Mouse (Mus musculus) forebrain, embryonic 16.5 days (tissue): ENCODE measurements at regions not wholly inside any gene's neighbourhood (a gene's known extent, or its start where the extent isn't known, plus 50 kb on each side); places are given as distances from the start of the nearest gene placed in this dataset.
"Not testable (repeated sequence)": the region's sequence is repeated elsewhere in the genome, so short reads cannot be mapped to it uniquely, and the experiment has no call there.

Experiments used
- ATAC-seq: fragments of 200-750 bp; cut with Nextera tagmentation; 2 replicates; pipeline ENCODE4 v1.8.0; 2017; ENCODE audit warnings: mild to moderate bottlenecking, moderate library complexity
- H3K27ac ChIP-seq: fragments of 300-500 bp; sonication (generic); 2 replicates; pipeline ENCODE4 v1.5.1; 2014; ENCODE audit warnings: low read length, control low read depth
- H3K27me3 ChIP-seq: fragments of 300-500 bp; sonication (generic); replicated peaks from 2 replicates; pipeline ENCODE4 v1.6.1; 2014; ENCODE audit warnings: low read length; ENCODE audit not compliant: control insufficient read depth, insufficient read depth
- H3K36me3 ChIP-seq: fragments of 300-500 bp; sonication (generic); 2 replicates; pipeline ENCODE4 v1.6.1; 2014; ENCODE audit not compliant: control insufficient read depth, insufficient read depth
- H3K4me1 ChIP-seq: fragments of 300-500 bp; sonication (generic); replicated peaks from 2 replicates; pipeline ENCODE4 v1.6.1; 2014; ENCODE audit warnings: low read length; ENCODE audit not compliant: control insufficient read depth, insufficient read depth
- H3K4me2 ChIP-seq: fragments of 300-500 bp; sonication (generic); 2 replicates; pipeline ENCODE4 v1.6.1; 2014; ENCODE audit warnings: mild to moderate bottlenecking, low read length, control low read depth
- H3K4me3 ChIP-seq: fragments of 300-500 bp; sonication (generic); replicated peaks from 2 replicates; pipeline ENCODE4 v1.5.1; 2014; ENCODE audit warnings: mild to moderate bottlenecking, low read length, control low read depth
- H3K9ac ChIP-seq: fragments of 300-500 bp; sonication (generic); replicated peaks from 2 replicates; pipeline ENCODE4 v1.6.1; 2014; ENCODE audit warnings: low read depth, low read length, control low read depth
- H3K9me3 ChIP-seq: fragments of 300-500 bp; sonication (generic); 2 replicates; pipeline ENCODE4 v1.6.1; 2016; ENCODE audit warnings: low read length; ENCODE audit not compliant: control insufficient read depth
- WGBS: fragments of 180-500 bp; shearing (Covaris S2); extraction: QIAGEN DNeasy Blood & Tissue Kit; methylation state at CpG from one replicate; pipeline ENCODE4 v1.1.7; 2014; 5-methylcytosine and 5-hydroxymethylcytosine counted together

GRCm38 (mm10) chr5:16937840-16938239 is 146.2 kb downstream of the Gm28710 start:
- ATAC-seq: peak; percentile 82
- Histone ChIP-seq H3K9ac (no peak overlapping the region), H3K27me3 (no peaks in the 10 kb centered on the region), H3K9me3 (no peaks in the 10 kb centered on the region), H3K36me3 (no peaks in the 10 kb centered on the region), H3K4me1 (no peaks in the 10 kb centered on the region), H3K4me2 (no peak overlapping the region), H3K4me3 (no peak overlapping the region), H3K27ac (no peak overlapping the region)
- 55% methylated on average over 1 of the region's 1 CpGs for WGBS

DNA sequence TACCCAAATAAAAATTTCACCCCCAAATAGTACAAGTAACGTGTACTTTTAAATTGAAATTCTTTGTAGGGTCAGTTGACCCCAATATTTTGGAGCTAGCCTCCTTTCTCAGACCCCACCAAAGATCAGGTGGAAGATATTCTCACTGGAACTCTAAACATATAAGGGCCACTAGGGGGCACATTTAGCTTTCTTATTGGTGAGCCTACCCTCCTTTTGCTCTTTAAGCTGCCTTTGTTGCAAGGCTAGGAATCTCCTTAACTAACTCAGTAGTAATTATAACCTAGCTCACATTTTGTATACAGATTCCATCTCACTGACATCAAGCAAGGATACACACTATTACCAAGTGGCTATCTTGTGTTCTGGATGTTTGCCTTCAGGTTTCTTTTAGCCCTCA is 155.8 kb downstream of the Gm28710 start:
- Histone ChIP-seq H3K4me3 (no peak overlapping the region), H3K36me3 (no peaks in the 10 kb centered on the region), H3K9me3 (no peaks in the 10 kb centered on the region), H3K27me3 (no peaks in the 10 kb centered on the region), H3K27ac (no peak overlapping the region), H3K4me1 (no peaks in the 10 kb centered on the region), H3K4me2 (no peak overlapping the region), H3K9ac (no peak overlapping the region)
- peak; percentile 85 for ATAC-seq
- WGBS: 19% methylated on average over 1 of the region's 1 CpGs

- Histone ChIP-seq H3K4me1 (no peaks in the 10 kb centered on the region), H3K4me3 (no peak overlapping the region), H3K4me2 (no peak overlapping the region), H3K9ac (no peak overlapping the region), H3K9me3 (no peaks in the 10 kb centered on the region), H3K27me3 (no peaks in the 10 kb centered on the region), H3K27ac (peak overlapping the region; percentile 23; the same call in 1 of the 2 replicates), H3K36me3 (no peaks in the 10 kb centered on the region)
- WGBS: 44% methylated on average over 4 of the region's 4 CpGs
- peak; percentile 80 for ATAC-seq
These were observed 176.1 kb downstream of the Gm28710 start for GRCm38 (mm10) chr5:16967735-16968134.

DNA sequence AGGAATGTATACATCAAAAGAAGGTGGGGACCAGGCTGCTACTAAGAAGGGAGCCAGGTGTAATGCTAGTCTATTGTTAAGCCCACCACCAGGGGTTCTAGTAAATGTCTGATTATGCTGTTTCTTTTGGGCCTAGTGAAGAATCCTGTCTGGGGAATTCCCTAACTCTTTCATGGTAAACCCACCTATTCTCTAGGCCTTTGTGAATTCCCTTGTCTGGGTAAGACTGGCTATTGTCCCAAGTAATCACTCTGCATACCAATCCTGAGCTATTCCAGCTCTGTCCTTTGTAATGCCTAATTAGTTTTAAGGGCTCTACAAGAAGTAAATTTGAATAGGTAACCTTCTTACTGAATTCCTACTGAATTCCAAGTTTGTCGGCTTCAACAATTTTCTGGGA is 177.2 kb downstream of the Gm28710 start:
- H3K9me3 ChIP-seq, H3K4me3 ChIP-seq, H3K9ac ChIP-seq, H3K4me2 ChIP-seq, H3K36me3 ChIP-seq, H3K4me1 ChIP-seq, H3K27ac ChIP-seq, ATAC-seq, H3K27me3 ChIP-seq: not testable (repeated sequence)
- WGBS: 0% methylated on average over 1 of the region's 1 CpGs

DNA sequence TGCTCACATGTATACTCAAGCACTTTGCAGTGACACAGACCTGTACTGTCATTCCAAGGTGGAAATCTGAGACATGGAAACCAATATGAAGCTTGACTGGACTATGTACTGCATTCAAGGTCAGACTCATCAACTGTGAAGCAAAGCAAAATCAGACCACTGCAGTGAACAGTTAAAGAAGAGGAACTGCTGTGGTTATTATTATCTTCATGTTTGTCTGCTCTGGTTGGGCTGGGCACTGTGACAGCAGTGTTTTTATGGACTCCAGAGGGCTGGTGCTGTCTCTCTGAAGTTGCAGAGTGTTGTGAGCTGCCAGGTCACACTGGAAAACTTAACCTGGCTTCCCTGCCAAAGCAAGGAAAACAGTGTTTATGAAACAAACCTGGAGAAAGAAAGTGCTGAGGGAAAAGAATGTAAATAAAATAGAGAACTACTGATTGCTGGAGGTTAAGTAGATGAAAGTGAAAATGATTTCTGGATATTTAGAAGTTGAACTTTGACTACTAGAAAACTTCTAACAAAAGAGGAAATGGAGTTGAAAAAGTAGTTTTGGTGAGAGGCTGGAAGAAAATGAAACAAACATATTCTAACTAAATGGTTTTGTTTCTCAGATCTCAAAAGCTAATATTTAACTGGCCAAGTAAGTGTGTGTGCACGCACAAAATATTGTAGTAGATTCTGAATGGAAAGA is 181.7 kb downstream of the Gm28710 start:
- Histone ChIP-seq H3K36me3 (no peaks in the 10 kb centered on the region), H3K27me3 (no peaks in the 10 kb centered on the region), H3K4me2 (no peak overlapping the region), H3K27ac (no peak overlapping the region), H3K4me3 (no peak overlapping the region), H3K4me1 (no peaks in the 10 kb centered on the region), H3K9me3 (no peaks in the 10 kb centered on the region), H3K9ac (no peak overlapping the region)
- 88% methylated on average over 1 of the region's 1 CpGs for WGBS
- no peak for ATAC-seq

DNA sequence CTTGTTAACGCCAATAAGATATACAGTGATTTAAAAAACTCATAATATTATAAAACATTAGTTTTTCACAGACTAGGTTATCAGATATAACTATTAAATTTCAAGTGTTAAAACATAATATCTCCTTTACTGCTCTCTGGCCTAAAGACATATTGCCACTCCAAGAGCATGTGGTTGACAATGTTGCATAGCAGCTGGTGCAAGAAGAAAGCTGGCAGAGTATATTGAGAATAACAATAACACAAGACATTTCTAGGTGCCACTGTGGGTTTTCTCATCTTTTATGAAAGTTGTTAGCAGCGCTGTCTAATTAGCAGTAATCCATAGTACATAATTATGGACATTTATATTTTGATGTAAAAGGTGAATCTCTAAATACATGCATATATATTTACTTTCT is 184.4 kb downstream of the Gm28710 start:
- no peaks in the 10 kb centered on the region for H3K27me3 ChIP-seq

GRCm38 (mm10) chr5:16984877-16985276 is 193.3 kb downstream of the Gm28710 start:
- Histone ChIP-seq H3K27ac (no peak overlapping the region), H3K9me3 (no peaks in the 10 kb centered on the region), H3K27me3 (no peaks in the 10 kb centered on the region), H3K4me1 (no peaks in the 10 kb centered on the region), H3K4me2 (no peak overlapping the region), H3K36me3 (no peaks in the 10 kb centered on the region), H3K4me3 (no peak overlapping the region), H3K9ac (no peak overlapping the region)
- 65% methylated on average over 2 of the region's 2 CpGs for WGBS
- ATAC-seq: no peak

More for the DNA sequence above, 184.4 kb downstream of the Gm28710 start:
- Histone ChIP-seq H3K9me3 (no peaks in the 10 kb centered on the region), H3K4me3 (no peak overlapping the region), H3K27ac (no peak overlapping the region), H3K9ac (no peak overlapping the region), H3K36me3 (no peaks in the 10 kb centered on the region), H3K4me1 (no peaks in the 10 kb centered on the region), H3K4me2 (no peak overlapping the region)
- 84% methylated on average over 2 of the region's 2 CpGs for WGBS
- ATAC-seq: no peak

- WGBS: 23% methylated on average over 1 of the region's 1 CpGs
- no peaks in the 10 kb centered on the region for H3K9me3 ChIP-seq
- H3K4me2 ChIP-seq: no peak overlapping the region
- H3K4me3 ChIP-seq: no peak overlapping the region
- H3K36me3 ChIP-seq: no peaks in the 10 kb centered on the region
- no peak overlapping the region for H3K9ac ChIP-seq
- no peaks in the 10 kb centered on the region for H3K4me1 ChIP-seq
- H3K27me3 ChIP-seq: no peaks in the 10 kb centered on the region
- ATAC-seq: peak; percentile 54; the same call in 1 of the 2 replicates
- no peak overlapping the region for H3K27ac ChIP-seq
These were observed 199.9 kb downstream of the Gm28710 start for GRCm38 (mm10) chr5:16991518-16991917.

GRCm38 (mm10) chr5:16999183-16999582 is 207.6 kb downstream of the Gm28710 start:
- no peaks in the 10 kb centered on the region for H3K36me3 ChIP-seq
- WGBS: 45% methylated on average over 2 of the region's 2 CpGs
- peak; percentile 75 for ATAC-seq

More at GRCm38 (mm10) chr5:16999183-16999582, 207.6 kb downstream of the Gm28710 start:
- no peak overlapping the region for H3K9ac ChIP-seq
- no peaks in the 10 kb centered on the region for H3K9me3 ChIP-seq
- H3K4me3 ChIP-seq: no peak overlapping the region
- H3K4me1 ChIP-seq: no peaks in the 10 kb centered on the region
- no peak overlapping the region for H3K4me2 ChIP-seq
- H3K27me3 ChIP-seq: no peaks in the 10 kb centered on the region
- H3K27ac ChIP-seq: no peak overlapping the region
